Mouse (Mus musculus) kidney, postnatal 10 days (tissue): ENCODE measurements at regions not wholly inside any gene's neighbourhood (a gene's known extent, or its start where the extent isn't known, plus 50 kb on each side); places are given as distances from the start of the nearest gene placed in this dataset.

Source experiments
- DNase-seq: peaks from one replicate; pipeline ENCODE4 v3.0.0; 2021; ENCODE audit warnings: mixed read lengths

- no peak for DNase-seq
These were observed 292.3 kb upstream of the Nrp1 start for GRCm38 (mm10) chr8:128065964-128066680.

GRCm38 (mm10) chr8:128069749-128070148 is 288.7 kb upstream of the Nrp1 start:
- DNase-seq, result no peak

GRCm38 (mm10) chr8:128075566-128075965 is 282.8 kb upstream of the Nrp1 start:
- DNase-seq, result no peak

- DNase-seq, result no peak
These were observed 282.2 kb upstream of the Nrp1 start for GRCm38 (mm10) chr8:128076226-128076625.

- DNase-seq, result no peak
These were observed 279.7 kb upstream of the Nrp1 start for GRCm38 (mm10) chr8:128078740-128079139.

- no peak for DNase-seq
These were observed 272.6 kb upstream of the Nrp1 start for GRCm38 (mm10) chr8:128085800-128086199.

GRCm38 (mm10) chr8:128087500-128087899 is 270.9 kb upstream of the Nrp1 start:
- no peak for DNase-seq

GRCm38 (mm10) chr8:128092826-128093225 is 265.6 kb upstream of the Nrp1 start:
- peak; percentile 35 for DNase-seq

GRCm38 (mm10) chr8:128095451-128095850 is 263.0 kb upstream of the Nrp1 start:
- DNase-seq, result no peak

- DNase-seq, result no peak
These were observed 260.8 kb upstream of the Nrp1 start for GRCm38 (mm10) chr8:128097601-128098000.

GRCm38 (mm10) chr8:128103380-128103779 is 255.0 kb upstream of the Nrp1 start:
- no peak for DNase-seq

GRCm38 (mm10) chr8:128106569-128106968 is 251.8 kb upstream of the Nrp1 start:
- DNase-seq, result no peak

GRCm38 (mm10) chr8:128107041-128107440 is 251.4 kb upstream of the Nrp1 start:
- no peak for DNase-seq

- no peak for DNase-seq
These were observed 249.4 kb upstream of the Nrp1 start for GRCm38 (mm10) chr8:128109036-128109435.

- no peak for DNase-seq
These were observed 247.3 kb upstream of the Nrp1 start for GRCm38 (mm10) chr8:128111132-128111531.

- no peak for DNase-seq
These were observed 245.3 kb upstream of the Nrp1 start for GRCm38 (mm10) chr8:128113116-128113515.

- DNase-seq, result no peak
These were observed 217.0 kb upstream of the Nrp1 start for GRCm38 (mm10) chr8:128141290-128141966.

GRCm38 (mm10) chr8:128148351-128148942 is 210.0 kb upstream of the Nrp1 start:
- no peak for DNase-seq

- no peak for DNase-seq
These were observed 202.8 kb upstream of the Nrp1 start for GRCm38 (mm10) chr8:128155604-128156003.

- no peak for DNase-seq
These were observed 202.2 kb upstream of the Nrp1 start for GRCm38 (mm10) chr8:128156221-128156620.

GRCm38 (mm10) chr8:128162857-128163256 is 195.5 kb upstream of the Nrp1 start:
- DNase-seq, result no peak

GRCm38 (mm10) chr8:128164976-128165375 is 193.4 kb upstream of the Nrp1 start:
- DNase-seq, result no peak

- DNase-seq, result no peak
These were observed 192.8 kb upstream of the Nrp1 start for GRCm38 (mm10) chr8:128165591-128165990.

GRCm38 (mm10) chr8:128166097-128166496 is 192.3 kb upstream of the Nrp1 start:
- no peak for DNase-seq
